Mouse (Mus musculus): ENCODE measurements around the gene Slc25a26.

- TF ChIP-seq POLR2A (IDR thresholded peaks at IDR 0.05; ENCODE audit: borderline replicate concordance, extremely low read depth, insufficient read depth, insufficient read length, poor library complexity, severe bottlenecking) (no peak), CTCF (IDR thresholded peaks at IDR 0.05; ENCODE audit: borderline replicate concordance, extremely low read depth, insufficient read depth, insufficient read length) (no peak)
These were observed 92.1 kb downstream of the Slc25a26 start for GRCm38 (mm10) chr6:94592243-94592642.
